Mouse (Mus musculus): ENCODE results near the gene Grk6.

- TF ChIP-seq CTCF (IDR thresholded peaks at IDR 0.05; ENCODE audit: control insufficient read depth, insufficient read depth, low read length) (no peak), POLR2A (IDR thresholded peaks at IDR 0.05; ENCODE audit: borderline replicate concordance, control insufficient read depth, low read depth, low read length) (no peak)
Observed at GRCm38 (mm10) chr13:55475750-55476149, 30.9 kb downstream of the Grk6 start.

Measured in bone marrow, adult 2 months (tissue).